Mouse (Mus musculus): ENCODE measurements around the gene Cdk20. TPM values are rescaled to one million over a fixed set of nuclear protein-coding genes. Genes with fewer than 3 reads are reported as not detected.
"Not testable (repeated sequence)": the region's sequence is repeated elsewhere in the genome, so short reads cannot be mapped to it uniquely, and the experiment has no call there.

The Cdk20 gene
- total RNA-seq, 2 experiments from 2014 or later = 4.2 to 4.5 TPM

- peak; percentile 96 for ATAC-seq (ENCODE audit: poor library complexity, severe bottlenecking)
These were observed 10.0 kb upstream of the Cdk20 start for GRCm38 (mm10) chr13:64421952-64422606.

- ATAC-seq (ENCODE audit: poor library complexity, severe bottlenecking) = no peak
These were observed 9.5 kb upstream of the Cdk20 start for GRCm38 (mm10) chr13:64422607-64422957.

- ATAC-seq (ENCODE audit: poor library complexity, severe bottlenecking) = no peak
These were observed 7.8 kb upstream of the Cdk20 start for GRCm38 (mm10) chr13:64424347-64424746.

GRCm38 (mm10) chr13:64425280-64425679 is 6.8 kb upstream of the Cdk20 start:
- no peak for ATAC-seq (ENCODE audit: poor library complexity, severe bottlenecking)

- no peak for ATAC-seq (ENCODE audit: poor library complexity, severe bottlenecking)
These were observed 2.8 kb upstream of the Cdk20 start for GRCm38 (mm10) chr13:64429328-64429727.

- ATAC-seq (ENCODE audit: poor library complexity, severe bottlenecking) = no peak
These were observed 5.7 kb downstream of the Cdk20 start for GRCm38 (mm10) chr13:64437801-64438200.

GRCm38 (mm10) chr13:64438863-64439452 is 6.8 kb downstream of the Cdk20 start:
- ATAC-seq (ENCODE audit: poor library complexity, severe bottlenecking) = peak; percentile 94

- ATAC-seq (ENCODE audit: poor library complexity, severe bottlenecking) = no peak
These were observed 7.4 kb downstream of the Cdk20 start for GRCm38 (mm10) chr13:64439471-64439870.

- ATAC-seq (ENCODE audit: poor library complexity, severe bottlenecking) = no peak
These were observed 8.5 kb downstream of the Cdk20 start for GRCm38 (mm10) chr13:64440592-64440991.

- no peak for ATAC-seq (ENCODE audit: poor library complexity, severe bottlenecking)
These were observed 11.3 kb downstream of the Cdk20 start for GRCm38 (mm10) chr13:64443263-64443894.

GRCm38 (mm10) chr13:64445254-64445920 is 13.3 kb downstream of the Cdk20 start:
- no peak for ATAC-seq (ENCODE audit: poor library complexity, severe bottlenecking)

GRCm38 (mm10) chr13:64447947-64448346 is 15.8 kb downstream of the Cdk20 start:
- peak; percentile 62 for ATAC-seq (ENCODE audit: poor library complexity, severe bottlenecking)

GRCm38 (mm10) chr13:64448729-64449128 is 16.6 kb downstream of the Cdk20 start:
- ATAC-seq (ENCODE audit: poor library complexity, severe bottlenecking) = peak; percentile 24; the same call in 1 of the 2 replicates

GRCm38 (mm10) chr13:64450001-64450794 is 18.1 kb downstream of the Cdk20 start:
- ATAC-seq (ENCODE audit: poor library complexity, severe bottlenecking) = no peak

GRCm38 (mm10) chr13:64457225-64457978 is 25.3 kb downstream of the Cdk20 start:
- ATAC-seq (ENCODE audit: poor library complexity, severe bottlenecking) = not testable (repeated sequence)

- no peak for ATAC-seq (ENCODE audit: poor library complexity, severe bottlenecking)
These were observed 26.1 kb downstream of the Cdk20 start for GRCm38 (mm10) chr13:64458181-64458580.

GRCm38 (mm10) chr13:64462581-64462980 is 30.5 kb downstream of the Cdk20 start:
- ATAC-seq (ENCODE audit: poor library complexity, severe bottlenecking) = no peak

- no peak for ATAC-seq (ENCODE audit: poor library complexity, severe bottlenecking)
These were observed 33.1 kb downstream of the Cdk20 start for GRCm38 (mm10) chr13:64465166-64465565.

- ATAC-seq (ENCODE audit: poor library complexity, severe bottlenecking) = no peak
These were observed 35.8 kb downstream of the Cdk20 start for GRCm38 (mm10) chr13:64467886-64468285.

- ATAC-seq (ENCODE audit: poor library complexity, severe bottlenecking) = no peak
These were observed 45.9 kb downstream of the Cdk20 start for GRCm38 (mm10) chr13:64477968-64478367.

All from megakaryocyte, adult 5-6 weeks (primary cell).